Mouse (Mus musculus): ENCODE measurements around the gene Mgmt.

DNA sequence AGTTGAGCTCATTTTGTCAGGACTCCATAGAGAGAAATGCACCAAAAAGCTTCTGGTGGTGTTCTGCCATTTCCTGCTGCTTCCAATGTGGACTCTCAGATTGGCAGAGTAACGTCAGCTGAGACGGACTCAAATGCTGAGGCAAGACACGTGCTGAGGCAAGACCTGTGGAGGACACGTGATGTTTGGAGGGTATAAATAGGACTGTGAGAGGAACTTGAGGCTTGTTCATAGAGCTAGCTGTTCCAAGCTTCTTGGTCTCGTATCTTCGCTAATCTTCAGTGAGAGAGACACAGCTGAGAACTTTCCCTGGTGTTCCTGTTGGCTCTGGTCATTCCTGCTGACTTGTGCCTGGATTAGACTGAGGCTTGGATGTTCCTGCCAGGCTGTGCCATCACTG lies 176.9 kb downstream of the Mgmt start:
- TF ChIP-seq CTCF (IDR thresholded peaks at IDR 0.05; ENCODE audit: extremely low read depth, insufficient read length, insufficient replicate concordance, low read depth, low read length) (no peak), POLR2A (IDR thresholded peaks at IDR 0.05; ENCODE audit: low read depth, low read length) (no peak)
